Mouse (Mus musculus) heart, adult 9 months (tissue): ENCODE results near the gene Ulk3.

Experiments
- DNase-seq, 2 experiments: peaks; one replicate each; pipeline ENCODE4 v3.0.0; 2022; ENCODE audit warnings: low spot score in 2 of 2

The Ulk3 gene

DNA sequence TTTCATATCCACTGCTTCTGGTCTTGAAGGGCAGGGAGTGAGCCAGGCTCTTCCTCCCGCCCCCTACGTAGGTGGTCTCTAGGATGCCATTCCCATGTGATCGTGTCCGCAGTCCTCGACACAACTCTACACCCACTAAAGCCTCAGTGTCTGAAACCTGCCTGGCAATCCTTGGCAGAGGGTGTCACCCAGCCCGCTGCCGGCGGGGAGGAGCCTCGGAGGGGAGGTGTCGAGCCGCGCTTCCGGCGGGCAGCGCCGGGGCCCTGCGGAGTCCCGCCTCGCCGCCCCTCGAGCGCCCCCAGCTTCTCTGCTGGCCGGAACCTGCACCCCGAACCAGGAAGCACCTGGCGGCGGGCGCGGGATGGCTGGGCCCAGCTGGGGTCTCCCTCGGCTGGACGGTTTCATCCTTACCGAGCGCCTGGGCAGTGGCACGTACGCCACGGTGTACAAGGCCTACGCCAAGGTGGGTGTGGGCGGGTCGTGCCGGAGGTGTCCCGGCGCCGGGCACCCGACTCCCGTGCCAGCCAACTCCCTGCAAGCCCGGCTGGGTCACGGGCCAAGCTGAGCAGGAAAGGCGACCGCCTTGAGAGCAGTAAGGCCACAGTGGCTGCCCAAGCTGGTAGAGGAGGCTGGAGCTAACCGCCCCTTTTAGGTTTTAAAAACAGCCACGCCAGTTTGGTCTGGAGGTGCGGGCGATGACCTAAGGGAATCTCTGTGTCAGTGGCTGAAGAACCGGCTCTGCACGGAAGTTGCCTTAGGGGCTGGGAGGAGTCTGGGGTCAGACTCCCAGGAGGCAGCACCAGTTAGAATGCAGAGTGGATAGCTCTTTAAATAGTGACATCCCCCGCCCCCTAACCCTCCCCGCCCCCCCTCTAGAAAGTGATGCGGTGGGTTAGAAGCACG, at the start of gene Ulk3:
Ulk3 (plus strand) TSS at position 229 of the 903 bp plus-strand sequence.
- DNase-seq = peak; percentile 75 to 81

DNA sequence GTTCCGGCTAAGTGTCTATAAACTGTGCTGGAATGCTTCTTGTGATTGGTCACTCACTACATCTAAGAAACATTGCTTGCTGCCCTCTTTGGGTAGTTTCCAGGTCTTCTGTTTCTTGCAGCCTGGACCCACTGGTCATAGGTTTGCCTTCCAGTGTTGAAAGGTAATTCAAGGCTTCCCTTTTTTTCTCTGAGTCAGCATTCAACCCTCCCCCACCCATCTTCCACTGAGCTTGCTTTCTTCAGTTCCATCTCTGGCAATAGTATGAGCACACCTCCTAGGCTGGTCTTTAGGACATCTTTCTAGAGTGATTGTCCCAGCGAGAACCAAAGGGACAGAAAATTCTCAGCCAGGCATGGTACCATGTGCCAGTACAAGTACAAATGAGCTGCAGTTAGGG, 49.7 kb upstream of the Ulk3 start:
- no peak for DNase-seq

DNA sequence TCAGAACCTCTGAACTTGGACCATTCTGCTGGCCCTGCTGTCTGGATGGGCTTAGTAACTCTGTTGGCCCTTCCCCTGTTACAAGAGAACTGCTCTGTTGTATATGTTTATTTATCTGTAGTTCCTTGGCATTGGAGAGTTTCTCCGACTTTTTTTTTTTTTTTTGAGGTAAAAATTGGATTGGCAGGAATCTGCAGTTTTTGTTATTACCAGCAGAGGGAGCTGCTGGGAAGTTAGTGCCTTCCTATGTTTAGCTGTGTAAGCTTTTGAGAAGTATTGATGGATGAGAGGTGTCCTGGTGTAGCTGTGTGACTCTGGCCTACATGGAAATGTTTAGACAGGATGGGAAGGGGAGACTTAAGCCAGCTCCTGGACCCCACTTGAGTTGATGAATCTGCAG, 47.9 kb upstream of the Ulk3 start:
- DNase-seq = no peak

DNA sequence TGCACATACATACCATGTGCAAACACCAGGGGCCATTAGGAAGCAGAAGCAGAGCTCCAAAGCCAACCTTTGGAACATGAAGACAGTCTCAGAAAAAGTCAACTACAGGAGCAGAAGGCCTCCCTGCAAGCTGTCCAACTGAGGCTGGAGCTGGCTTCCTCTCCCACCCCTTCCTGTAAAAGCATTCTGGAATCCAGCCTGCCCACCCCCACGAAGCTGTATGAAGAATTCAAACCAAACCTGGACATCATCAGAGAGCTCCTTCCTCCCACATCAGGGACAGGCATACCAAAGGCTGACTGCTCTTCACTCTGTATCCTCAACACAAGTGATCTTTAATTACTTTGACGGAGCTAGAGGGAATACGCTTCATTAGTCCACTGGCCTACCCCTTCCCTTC, 45.3 kb upstream of the Ulk3 start:
- no peak for DNase-seq

DNA sequence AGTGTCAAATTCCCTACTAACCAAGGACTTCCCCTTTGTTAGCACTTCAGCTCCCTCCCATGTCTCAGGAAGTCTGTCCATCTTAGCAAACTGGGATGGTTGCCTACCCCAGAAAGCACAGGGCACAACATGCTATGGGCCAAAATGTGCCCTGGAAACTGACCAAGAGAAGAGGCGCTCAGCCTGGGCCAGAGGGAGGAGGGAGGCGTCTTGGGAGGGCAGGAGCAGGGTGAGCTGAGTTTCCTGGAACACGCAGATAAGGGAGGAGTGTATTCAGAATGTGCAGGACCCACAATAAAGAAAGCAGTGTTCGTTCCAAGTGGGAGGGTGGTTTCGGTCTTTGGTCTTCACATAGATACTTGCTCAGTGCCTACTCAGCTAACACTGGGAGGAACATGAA, 42.0 kb upstream of the Ulk3 start:
- peak in 1 of 2 experiments; percentile 67 for DNase-seq

DNA sequence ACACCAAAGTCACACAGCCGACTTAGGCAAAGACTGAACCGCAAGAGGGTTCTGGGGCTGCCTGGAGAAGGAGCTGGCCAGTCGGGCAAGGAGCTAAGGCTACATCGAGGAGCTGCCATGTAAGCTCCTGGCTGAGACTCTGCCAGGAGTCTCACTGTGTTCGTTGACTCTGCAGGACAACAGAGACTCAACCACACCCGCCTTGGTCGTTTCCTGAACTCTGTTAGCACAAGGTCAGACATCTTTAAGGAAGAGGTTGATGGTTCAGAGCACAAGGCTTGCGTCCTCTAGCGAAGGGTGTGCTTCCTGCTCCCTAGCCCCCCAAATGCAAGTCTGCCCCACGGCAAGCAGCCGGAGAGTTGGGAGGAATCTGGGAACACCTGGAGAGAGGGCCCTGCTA, 41.4 kb upstream of the Ulk3 start:
- DNase-seq = no peak

DNA sequence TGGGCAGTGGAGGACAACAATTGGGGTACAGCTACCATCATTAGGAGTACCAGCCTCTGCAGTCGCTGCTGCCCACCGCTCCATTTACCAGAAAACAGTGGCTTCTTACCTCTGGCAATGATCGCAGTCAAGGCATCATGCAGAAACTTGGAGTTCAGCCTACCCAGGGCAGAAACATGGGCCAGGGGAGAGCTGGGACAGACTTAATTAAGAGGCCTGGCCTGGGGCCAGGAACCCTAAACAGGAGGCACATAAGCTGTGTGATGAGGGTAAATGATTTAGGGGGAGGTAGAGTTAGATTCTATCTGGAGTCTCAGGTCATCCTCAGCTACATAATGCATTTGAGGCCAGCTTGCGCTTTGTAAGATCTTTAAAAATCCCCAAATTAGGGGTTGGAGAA, 40.1 kb upstream of the Ulk3 start:
- DNase-seq = peak in 1 of 2 experiments; percentile 28

DNA sequence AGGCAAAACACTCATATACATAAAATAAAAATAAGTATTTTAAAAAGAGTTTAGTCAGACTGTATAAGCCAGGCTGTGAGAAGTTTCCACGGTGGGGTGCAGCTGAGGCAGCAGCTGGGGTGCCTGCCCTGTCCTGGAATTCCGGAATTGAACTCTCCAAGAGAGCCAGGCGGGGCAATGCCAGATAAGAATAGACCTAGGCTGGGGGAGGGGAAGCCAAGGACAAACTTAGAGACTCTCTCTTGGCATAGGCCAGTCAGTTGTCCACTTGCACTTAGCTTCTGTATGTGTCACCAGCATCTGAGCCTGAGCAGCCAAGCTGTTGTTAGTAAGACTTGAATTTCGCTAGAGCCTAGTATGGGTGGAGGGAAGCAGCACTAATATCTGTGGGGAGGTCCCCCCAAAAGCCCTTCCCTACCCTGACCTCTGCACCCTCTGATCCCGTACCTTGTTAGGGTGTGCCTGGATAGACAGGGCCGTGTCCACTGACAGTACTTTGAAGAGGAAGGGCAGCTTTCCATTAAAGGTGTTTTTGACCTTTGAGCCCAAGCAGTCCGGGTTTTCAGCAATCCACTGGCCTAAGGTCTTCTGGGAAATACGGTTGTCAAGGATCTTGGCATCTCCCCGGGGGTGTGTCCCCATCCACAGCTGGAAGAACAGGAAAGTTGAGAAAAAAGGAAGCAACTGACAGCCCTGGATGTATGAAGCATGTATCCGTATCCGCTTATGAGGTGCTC, 39.0 kb upstream of the Ulk3 start:
- DNase-seq = peak; percentile 71 to 80

DNA sequence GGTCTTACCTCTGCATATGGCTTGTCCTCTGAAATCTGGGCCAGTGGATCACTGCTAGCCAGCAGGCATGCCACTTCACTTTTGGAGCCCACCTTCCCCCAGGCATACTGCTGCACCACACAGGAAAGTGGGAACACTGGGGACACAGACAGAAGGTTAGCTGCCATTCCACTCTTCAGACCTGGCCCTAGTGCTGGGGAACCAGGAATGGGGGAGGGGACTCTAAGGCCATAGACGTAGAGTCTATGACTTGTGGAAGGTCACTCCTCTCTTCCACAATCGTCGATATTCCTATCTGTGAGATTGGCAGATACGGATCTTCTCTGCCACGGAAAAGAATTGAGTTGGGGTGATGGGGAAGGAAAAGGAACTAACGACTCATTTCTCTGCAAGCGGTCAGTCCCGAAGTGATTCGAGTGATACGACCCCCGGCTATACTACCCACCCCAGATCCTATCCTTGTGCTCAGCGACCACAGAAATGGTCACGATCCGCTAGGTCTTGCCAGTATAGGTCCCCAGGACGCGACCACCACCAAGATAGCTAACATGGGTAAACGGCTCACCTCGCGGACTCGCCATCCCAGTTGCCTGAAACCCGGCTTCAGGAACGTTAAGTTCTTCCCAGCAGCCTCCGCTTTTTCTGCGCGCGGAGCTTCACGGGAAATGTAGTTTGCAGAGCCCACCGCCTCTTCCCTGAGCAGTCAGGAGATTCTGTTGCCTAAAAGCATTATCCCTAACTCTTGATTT, 36.9 kb upstream of the Ulk3 start, which contains the start of gene Mpi:
Mpi (minus strand) TSS at position 625 of the 749 bp plus-strand sequence.
- peak in 1 of 2 experiments; percentile 66 for DNase-seq

DNA sequence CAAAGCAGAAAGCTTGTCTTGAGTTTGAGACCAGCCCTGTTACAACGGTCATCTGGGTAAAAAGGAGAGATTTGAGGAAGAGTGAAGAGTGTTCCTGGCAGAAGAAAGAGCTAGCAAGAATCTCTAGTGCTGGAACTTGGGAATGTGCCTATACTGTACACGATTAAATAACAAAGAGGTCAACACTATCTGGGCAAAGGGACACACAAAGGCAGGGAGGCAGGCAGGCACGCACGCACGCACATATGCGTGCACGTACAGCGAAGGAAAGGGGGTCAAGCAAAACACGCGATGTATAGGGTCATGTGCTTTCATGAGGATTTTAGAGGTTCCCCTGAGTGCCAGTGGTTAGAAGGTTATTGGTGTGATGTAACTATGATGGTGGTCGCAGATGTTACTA, 36.1 kb upstream of the Ulk3 start:
- no peak for DNase-seq

DNA sequence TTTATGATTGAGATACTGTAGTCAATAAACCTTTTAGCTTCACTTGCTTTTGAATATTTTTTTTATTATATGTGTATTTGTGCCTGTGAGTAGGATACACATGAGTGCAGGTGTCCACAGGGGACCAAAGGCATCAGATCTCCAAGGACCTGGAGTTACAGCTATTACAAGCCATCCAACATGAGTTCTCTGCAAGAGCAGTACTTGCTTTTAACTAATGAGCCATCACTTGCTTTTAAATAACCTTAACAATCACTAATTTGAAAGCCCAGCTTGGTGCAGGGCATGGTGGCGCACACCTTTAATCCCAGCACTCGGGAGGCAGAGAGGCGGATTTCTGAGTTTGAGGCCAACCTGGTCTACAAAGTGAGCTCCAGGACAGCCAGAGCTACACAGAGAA, 34.5 kb upstream of the Ulk3 start:
- no peak for DNase-seq

DNA sequence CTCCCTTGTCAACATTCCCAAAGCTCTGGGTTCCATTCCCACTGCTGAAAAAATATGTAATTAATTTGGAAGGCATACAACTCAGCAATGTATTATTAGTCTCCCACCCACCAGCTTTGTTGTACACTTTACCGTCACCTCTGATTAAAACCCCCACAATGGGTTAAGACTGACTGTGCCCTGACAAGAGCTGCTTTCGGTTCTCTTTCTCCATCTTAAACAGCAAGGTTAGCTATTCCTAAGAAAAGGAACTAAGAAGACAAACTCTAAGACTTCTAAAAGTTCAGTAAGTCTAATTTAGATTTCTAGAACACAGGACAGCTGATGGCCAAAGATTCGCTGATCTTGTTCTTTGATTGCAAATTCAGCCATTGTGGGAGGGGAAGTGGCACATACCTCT, 32.0 kb upstream of the Ulk3 start:
- no peak for DNase-seq

DNA sequence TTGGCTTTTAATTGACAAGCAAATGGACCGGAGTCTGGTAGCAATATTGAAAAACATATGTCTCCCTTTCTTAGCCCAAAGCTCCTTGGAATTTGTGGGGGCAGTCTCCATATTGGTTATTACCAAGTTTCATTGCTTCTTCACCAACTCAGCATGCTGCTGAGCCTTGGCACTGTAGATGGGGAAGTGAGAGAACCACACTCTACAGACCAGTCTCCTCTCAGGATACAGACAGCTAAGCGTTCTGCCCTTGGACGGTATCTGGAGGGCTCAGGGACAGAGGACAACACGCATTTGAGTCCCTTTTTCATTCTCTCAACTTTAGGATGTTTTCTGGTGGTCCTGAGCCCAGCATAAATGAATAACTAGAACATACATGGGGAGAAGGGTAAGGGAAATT, 30.6 kb upstream of the Ulk3 start:
- no peak for DNase-seq

DNA sequence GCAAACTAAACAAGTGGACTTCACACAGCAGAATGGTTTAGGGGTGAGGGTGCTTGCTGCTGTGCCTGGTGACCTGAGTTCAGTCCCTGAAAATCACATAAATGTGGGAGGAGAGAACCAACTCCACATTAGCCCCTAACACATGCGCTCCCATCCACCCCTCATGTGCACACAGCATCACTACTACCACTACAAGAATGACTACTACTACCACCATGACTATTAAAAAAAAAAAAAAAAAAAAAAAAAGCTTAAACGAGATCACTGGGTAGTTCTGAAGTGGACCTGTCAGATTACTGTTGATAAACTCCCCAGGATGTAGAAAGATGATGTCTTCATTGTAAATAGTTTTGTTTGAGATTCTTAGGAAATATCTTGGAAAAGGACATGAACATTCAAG, 29.7 kb upstream of the Ulk3 start:
- DNase-seq = no peak

DNA sequence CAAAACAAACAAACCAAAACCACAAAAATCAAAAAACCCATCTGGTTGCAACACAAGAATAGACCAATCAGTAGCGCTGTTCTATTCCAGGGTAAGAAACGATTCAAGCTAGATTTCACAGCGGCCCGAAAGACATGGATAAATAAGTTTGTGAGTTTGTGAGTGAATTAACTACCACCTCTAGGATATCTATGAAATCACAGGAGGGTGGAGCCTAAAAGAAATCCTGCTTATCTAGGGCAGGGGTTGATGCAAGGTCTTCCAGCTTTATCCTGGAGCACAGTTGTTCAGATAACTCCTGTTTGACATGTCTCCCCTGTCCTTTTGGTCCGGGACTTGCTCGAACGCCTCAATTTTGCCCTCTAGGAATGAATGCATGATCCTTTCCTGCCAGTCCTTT, 29.0 kb upstream of the Ulk3 start:
- no peak for DNase-seq

DNA sequence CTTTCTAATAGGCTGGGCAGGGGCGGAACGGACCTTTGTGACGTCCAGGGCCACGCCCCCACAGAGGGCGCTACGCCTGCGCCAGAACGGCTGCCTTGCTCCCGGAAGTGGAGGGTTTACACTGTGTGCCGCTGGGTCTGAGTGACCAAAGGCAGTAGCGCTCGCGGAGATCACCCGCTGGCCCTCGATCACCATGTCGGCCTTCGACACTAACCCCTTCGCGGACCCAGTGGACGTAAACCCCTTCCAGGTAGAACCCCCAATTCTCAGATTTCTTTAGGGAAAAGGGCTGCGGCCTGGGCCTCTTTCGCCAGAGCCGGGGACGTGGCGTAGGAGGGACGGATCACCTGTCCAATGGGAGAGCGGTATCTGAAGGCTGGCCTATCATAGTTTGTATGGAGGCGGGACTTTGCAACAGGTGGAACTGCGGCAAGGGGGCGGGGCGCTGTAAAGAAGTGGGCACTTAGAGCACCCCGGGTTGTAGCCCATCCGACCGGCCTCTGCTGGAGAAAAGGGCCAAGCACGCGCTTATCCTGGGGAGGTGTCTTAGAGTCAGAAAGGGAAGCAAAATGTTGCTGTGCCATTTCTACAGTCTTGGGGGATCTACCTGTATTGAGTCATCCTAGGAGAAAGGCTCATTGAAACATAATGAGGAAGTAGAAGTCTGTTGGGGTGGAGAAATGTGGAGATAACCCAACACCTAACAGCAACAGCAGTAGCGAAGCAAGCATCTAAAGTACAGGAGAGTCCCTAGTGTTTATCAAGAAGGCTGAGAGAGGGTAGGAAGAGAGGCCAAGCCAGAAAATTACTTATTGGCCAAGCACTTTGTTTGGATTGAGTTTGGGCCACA, 28.2 kb upstream of the Ulk3 start, which contains the start of gene Scamp2:
Scamp2 (plus strand) TSS at position 83 of the 850 bp plus-strand sequence.
- peak; percentile 96 for DNase-seq

DNA sequence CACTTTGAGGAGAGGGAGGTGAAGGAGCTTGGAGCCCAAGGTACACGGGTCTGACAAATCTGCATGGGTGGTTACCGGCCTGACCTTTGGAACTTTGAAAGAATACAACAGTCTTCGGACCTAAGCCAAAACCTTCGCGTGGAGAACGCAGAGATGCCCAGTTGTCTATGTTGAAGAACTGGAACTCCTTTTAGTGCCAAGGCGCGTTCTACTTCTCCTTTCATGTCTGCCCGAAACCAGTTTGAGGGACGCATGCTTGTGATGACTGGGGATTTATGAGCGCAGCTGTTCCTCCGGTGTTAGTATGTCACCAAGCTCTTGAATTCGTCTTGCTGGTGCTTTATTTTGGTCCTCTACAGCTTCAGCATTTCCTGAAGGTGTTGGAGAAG, 27.5 kb upstream of the Ulk3 start:
- no peak for DNase-seq

DNA sequence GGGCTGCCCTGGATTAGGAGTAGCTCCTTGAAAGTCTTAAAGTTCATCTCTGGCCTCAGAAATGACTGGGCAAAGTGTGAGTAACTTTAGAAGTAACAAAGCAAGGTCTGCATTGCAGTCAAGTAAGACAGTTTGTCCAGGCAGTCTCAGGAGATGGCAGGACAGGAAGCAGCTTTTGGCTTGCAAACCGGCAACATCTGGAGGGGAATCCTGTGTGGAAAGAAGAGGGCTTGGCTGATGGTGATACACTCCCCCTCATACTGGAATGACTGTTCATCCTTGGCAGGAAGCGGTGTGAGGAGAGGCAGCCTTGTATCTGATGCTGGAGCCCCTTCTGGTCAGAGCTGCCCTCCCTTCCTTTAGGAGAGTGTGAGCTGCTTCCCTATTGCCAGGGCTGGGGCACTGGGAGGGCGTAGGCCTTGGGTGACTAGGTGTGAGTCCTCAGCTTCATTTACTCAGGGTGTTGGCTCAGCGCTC, 26.3 kb upstream of the Ulk3 start:
- DNase-seq = peak; percentile 65 to 81

DNA sequence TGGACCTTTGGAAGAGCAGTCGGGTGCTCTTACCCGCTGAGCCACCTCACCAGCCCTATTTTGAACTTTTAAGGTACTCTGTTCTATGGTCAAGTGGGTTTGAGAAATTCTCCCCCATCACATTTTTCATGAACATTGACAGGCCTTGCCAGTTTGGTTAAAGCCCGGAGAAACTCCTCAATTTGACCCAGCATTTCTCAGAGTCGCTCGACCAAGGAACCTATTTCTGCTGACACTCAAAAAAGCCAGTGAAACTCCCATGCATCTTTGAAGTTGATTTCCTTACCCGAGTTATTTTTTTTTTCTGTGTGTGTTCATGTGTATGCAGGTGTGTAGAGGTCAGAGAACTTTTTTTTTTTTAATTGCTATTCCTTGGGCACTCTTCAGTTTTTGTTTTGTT, 24.6 kb upstream of the Ulk3 start:
- DNase-seq = no peak

DNA sequence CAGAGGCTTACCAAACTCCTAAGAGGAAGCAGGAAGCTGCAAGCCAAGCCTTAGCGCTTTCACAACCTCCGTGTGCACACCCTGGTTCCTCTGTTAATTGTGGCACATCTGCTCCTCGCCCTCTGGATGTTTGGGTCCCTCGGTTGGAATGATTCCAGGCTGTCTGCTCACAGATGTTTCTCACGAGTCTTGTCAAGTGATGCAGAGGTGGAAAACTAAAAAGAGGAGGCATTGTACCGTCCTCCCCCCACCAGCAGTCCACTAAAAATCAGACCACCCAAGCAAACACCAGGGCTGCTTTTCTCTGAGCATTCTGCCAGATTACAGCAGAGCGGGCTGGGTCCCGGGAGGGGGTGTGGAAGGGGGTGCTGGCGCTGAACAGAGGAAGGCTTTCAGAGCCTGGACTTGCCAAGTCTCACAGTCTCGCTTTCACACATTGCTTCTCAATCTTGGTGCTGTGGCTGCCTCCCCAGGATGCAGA, 23.5 kb upstream of the Ulk3 start:
- peak; percentile 50 to 64 for DNase-seq

DNA sequence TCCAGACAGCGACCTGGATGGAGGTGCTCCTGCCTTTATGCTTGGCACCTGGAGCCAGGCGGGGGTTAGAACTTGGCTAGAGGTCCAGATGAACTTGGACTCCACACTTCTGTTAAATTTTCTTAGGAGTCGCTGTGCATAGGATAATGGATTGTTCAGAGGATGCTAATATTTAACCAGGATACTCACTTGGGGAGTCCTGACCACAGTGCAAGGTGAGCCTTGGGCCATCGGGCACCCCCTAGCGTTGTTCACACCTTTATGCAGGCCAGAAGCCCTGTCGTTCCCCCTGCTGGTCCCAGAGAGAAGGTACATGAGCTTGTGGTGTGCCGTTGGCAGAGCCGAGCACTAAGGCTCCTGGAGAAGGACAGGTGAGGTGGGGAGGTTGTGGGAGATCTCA, 22.4 kb upstream of the Ulk3 start:
- DNase-seq = no peak
